Mouse (Mus musculus): ENCODE data around the gene Ezr.

Ezr gene

DNA sequence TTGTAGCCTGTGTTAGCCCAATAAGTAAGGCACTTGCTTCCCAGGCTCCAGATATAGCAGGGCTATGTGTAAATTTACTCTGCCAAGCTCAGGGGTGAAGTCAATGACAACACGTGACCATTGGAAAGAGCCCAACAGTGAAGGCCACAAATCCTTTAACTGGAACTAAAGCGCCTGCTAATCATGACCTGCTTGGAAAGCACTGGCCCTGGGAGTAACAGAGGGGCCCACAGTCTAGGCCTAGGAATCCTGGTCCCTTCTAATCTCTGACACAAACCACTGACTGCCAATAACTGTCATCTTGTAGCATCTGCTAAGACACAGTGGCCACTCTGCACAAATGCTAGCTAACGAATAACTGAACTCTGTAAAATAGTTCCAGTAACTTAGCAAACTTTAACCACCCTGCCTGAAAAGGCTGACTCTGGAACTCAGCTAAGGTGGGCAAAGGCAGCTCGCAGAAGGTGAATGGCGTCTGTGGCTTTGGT, 14.2 kb downstream of the Ezr start:
- DNase-seq (ENCODE audit: low spot score): no peak

DNA sequence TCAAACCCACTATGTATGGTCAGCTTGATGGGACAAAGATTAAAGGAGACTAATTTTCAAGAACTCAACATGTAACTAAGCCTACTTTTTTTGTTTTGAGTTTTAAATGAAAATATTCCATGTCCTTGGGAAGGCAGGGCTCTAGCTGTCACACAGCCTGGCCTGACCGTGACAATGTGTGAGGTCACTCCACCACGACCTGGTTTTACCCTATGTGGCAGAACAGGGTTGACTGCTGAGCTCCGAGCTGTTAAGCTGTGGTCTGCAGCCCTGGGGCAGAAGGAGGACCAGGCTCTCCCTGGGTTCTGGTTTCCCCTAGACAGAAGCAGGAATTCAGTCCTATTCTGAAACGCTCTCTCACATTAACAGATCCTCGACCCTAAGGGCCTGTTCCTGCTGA, 14.8 kb downstream of the Ezr start:
- no peak for DNase-seq (ENCODE audit: low spot score)

DNA sequence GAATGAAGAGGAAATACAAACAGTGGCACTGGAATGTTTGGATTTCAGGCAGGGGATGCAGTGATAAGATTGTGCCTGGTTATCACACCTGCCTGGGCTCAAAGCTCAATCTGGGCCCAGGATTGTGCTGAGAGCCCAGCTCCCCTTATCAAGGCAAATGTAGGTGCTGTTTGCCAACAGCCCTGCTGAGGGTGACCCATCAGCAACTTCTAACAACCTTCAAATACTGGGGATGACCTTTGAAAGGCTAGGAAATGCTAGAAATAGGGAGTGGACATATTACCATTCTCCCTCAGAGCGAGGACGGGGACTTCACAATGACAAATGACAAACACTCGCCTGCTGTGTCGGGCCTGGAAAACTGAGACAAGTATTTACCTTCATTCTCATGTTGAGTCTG, 15.8 kb downstream of the Ezr start:
- no peak for DNase-seq (ENCODE audit: low spot score)

DNA sequence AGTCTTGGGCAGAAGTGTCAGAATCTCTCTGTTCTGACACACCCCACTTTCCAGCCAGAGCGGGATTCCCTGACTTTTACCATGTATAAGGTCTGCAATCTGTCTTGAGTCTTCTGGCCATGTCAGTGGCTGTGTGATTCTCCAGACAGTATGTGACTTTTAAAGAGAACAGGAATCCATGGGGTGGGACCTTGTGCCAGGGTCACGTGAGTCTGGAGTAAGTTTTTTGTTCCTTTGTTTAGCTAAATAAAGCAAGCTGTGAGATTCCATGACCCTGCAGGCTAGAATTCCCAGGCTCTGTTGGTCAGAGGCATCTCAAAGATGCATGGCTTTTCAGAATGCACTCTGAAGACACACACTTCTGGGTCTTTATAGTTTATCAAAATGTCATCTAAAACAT, 16.7 kb downstream of the Ezr start:
- DNase-seq (ENCODE audit: low spot score): no peak

DNA sequence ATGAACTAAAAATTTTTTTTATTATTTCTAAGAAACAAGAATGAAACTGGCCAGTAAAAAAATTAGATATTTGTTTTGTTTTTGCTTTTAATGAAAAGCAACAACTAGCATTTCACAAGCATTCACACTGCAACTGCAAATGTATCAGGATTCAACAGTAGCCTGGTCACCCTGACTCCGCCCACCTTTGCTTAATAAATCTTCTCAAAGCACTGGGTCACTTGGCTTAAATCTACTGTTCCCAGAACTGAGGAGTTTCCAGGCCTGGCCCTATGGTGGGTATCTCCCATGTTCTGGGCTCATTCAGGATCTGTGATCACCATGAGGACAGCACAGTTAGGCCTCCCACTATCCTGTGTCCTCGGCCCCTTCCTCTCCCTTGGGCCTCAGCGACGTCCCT, 17.9 kb downstream of the Ezr start:
- DNase-seq (ENCODE audit: low spot score): no peak

DNA sequence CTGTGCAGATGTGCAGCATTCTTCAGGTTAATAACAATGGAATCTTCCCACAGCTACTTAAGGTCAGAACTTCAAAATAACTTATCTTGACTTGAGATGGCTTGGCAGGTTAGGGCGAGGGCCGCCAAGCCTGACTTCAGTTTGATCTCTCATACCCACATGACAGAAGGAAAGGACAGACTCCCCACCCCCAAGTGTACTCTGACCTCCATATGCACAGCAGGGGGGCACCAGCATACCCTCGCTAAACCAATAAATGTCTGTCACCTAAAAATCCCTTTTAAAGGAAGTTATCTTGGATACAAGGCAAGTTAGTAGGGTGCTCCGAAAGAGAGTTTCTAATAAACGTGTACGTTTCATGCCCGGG, 18.4 kb downstream of the Ezr start:
- no peak for DNase-seq (ENCODE audit: low spot score)

DNA sequence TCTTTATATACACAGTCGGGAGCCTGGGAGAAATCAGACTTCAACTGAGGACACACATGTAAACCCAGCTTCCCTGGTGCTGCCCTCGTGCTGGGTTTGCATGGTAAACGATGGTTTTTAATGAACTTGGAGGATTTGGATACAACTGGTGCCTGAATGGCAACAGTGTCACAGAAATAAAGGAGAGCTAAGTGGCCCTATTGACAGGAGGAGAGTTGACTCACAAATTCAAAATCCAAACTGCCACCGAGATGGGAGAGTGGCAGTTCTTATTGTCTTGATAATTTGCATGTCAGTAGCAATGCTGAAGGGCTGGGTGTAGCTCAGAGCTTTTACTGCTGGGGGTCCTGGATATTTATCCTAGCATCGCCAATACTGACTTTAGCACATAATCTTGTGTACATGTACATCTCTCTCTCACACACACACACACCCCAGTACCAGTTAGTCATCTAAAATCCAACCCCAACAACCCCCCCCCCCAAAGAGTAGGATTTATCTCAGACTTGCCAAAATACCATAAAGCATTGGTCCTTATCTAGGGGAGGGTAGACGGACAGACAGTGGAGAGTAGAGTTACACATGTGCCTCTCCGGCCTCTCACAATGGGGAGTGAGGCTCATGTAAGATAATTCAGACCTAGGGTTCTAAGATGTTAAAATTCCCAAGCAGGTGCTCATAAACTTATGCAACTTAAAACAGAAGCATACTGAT, 18.9 kb downstream of the Ezr start:
- no peak for DNase-seq (ENCODE audit: low spot score)

DNA sequence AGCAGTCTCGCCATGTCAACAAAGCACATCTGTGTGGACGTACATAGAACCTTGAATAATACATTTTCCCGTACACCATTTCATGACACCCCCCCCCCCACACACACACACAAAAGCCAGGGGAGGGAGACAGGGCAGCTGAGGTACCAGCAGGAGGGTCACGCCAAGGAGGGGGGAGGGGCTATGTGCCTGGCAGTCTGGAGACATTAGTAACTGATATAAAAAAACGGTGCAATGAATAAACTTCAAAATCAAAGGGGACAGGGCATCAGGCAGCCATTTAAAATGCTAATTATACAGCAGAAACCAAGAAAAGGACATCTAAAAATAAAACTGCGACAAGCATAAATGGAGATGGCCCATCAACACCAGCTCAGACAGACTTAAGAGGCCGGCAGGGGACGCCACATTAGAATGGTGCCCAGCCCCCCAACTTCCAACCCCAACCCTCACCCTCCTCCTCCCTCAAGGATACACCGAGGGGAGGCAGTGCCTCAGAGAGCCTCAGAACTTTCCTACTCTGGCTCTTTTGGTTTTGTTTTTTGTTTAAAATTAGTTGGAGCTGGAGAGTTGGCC, 22.8 kb downstream of the Ezr start:
- DNase-seq (ENCODE audit: low spot score): no peak

DNA sequence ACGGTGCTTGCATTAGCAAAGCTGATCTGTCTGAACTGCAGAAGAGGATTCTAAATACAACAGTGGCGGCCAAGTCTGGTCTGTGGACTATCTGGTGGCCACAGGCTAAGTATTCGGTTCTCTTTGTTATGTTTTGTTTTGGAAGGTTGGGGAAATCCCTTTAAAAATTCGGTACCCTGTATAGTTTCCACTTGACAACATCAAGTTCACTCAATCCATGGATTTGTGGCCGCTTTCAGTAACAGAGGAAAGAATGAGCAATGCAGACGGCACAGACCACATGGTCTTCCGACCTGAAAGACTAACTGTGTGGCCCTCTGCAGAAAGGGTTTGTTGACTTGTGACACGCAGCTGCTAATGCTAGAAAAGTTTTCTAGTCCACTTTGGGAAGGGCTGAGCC, 23.7 kb downstream of the Ezr start:
- DNase-seq (ENCODE audit: low spot score): no peak

DNA sequence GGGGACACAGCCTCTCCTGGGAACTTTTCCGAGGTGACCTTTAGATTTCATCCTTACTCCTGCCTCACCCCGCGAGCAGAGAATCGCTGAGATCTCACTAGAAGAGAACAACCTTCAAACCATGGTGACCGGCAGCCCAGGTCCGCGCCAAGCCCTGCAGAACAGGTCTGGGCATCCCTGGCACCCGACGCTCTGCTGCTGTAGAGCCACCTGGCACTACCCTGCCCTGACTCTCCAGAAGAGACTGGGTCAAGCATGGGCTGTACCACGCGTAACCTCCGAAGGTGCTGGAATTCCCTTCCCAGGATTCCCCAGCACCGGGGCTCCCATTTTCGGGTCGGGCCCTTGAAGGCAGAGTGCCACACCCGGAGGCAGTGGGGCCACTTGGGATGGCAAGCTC, 24.7 kb downstream of the Ezr start:
- DNase-seq (ENCODE audit: low spot score): no peak

DNA sequence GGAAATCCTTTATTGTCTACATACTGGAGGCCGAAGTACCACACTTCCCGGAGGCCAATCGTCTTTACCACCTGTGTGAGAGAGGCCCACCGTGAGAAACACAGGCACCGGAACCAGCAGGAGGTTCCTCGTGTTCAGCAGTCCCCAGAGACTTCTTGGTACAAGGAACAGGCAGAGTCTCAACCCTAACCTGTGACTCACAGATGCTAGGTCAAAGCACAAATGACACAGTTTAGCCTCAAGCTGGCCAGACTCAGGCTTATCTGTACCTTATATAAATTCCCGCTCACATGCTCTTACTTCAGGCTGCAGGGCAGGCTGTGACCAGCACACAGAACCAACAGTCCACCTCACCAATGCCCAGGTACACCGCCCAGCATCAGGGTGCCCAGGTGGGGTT, 26.7 kb downstream of the Ezr start:
- DNase-seq (ENCODE audit: low spot score): no peak

DNA sequence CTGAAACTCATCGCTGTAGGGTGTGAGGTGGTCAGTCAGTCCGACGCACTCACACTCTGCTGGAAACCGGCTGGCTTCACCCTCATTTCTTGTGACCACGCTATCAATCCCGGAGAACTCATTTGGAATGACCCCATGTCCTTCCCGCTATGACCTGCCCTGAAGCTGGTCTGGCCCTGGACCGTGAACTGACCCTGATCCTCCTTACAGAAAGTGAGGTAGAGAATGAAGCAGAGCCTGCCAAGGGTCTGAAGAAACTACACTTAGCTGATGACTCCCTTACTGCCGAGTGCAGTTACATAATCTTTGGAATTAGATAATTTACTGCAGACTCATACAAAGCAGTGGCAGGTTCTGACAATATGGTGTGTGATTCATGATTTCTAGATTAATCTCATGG, 27.4 kb downstream of the Ezr start:
- no peak for DNase-seq (ENCODE audit: low spot score)

DNA sequence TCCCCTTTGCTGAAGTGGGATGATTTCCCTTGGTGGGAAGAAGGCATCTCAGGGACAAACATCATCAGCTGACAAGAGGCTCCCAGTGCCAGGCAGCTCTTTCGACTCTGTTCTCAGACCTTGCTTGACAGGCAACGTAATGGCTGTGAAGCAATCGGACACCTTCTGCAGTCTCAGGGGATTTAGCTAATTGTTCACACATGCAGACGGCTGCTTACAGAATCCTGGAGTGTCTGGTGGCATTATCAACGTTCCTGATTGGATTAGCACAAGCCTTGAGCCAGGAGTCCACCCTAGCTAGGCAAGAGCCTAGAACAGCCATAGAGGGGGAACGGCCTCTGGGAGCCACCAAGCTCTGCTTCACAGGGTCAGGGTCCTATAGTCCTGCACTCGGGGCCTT, 30.2 kb downstream of the Ezr start:
- DNase-seq (ENCODE audit: low spot score): no peak

DNA sequence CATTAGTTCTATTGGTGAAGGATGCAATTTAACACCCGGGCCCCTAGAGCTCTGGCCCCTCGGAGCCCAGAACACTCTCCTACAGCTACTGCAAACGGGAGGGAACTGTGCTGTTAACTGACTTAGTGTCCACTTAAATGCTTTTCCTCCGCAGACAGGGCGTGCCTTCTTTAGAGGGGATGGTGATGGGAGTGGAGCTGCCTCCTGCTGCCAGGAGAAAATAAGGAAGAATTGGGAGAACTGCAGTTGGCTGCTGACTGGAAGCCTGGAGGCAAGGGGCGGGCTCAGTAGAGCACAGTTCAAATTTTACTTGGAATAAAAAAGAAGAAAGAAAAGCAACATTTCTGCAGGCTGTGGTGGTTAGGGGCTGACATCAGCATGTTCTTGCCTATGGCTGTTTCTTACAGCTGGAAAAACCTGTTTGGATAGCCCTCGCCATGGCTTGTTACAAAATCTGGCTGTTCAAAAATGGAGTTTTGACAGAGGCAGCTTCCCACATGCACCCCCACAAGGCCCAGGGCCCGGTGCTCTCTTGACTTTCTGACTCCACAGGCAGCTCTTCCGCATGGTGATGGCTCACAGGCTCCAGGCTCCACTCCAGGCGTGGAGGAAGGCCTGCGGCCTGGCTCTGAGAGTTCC, 31.2 kb downstream of the Ezr start:
- no peak for DNase-seq (ENCODE audit: low spot score)

DNA sequence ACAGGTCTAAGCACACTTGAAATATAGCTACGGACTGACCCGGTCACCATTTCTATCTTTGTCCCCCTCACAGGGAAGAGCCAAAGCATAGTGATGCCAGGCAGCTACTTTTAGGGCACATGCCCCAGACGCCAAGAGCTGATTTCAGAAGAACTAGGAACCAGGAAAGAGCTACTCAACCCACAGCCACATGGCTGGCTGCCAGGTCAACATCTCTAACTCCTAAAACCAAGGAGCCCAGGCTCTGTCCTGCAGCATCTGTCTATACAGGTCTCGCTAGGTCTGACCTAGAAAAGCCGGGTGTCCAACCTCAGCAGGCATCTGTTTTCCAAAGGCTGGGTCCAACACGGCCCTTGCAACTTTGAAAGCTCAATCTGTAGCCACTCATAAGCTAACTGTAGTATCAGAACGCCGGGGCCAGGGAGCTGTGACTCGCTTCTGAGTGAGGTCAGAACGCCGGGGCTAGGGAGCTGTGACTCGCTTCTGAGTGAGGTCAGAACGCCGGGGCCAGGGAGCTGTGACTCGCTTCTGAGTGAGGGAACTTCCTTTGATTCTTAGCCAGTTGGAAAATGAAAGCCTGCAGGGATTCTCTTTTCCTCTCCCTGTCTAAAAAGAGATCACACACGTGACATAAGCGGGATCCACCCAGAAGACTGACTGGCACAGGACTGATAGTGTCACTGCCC, 33.7 kb downstream of the Ezr start:
- DNase-seq (ENCODE audit: low spot score): no peak

DNA sequence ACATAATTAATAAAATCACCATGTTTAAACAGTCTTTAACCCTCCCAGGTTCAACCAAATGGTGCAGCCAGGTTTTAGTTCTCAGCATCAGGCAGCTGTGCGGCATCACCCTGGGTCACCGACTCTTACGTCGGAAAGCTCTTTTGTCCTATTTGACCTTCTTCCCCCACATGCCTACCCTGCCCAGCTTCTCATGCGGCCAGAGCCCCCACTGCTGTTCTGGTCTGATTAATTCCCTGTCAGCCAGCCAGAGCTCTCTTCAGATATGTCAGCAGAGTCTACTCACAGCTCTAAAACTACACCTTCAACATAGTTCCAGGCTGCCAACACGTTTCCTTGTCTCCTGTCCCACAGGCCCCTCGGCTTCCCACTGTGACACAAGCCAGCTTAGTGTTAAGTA, 35.1 kb downstream of the Ezr start:
- DNase-seq (ENCODE audit: low spot score): no peak

DNA sequence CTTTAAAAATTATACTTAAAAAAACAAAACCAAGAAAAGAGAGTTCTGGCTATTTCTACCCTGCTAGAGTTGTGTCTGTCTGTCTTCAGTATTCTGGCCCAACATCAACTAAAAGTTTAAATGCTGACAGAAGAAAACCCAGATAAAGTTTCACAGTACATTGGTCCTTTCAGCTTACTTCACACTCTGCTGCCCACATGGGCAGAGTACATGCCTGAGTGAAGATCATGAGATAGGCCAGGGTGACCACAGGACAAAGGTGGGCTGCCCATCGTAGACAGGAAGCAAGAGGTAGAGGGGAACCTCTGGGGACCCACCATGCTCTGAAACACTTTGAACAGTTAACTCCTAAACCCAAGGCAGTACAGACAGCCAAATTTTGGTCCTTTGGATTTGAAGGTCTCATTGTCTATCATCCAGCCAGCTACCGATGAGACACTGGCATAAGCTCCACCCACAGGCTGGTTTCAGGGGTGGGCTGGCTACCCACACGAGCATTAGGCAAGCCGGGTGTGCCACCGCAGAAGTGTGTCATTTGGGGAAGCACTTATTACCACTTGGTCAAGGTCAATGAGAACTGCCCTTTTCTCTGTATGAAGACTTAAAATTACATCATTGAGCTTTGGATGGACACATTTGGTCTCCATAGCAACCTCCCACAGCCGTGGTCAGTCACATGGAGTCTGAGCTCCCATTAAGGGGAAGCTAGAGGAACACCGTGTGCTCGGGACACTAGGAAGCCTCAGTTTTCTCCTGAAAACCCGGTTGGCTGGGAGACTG, 35.9 kb downstream of the Ezr start:
- no peak for DNase-seq (ENCODE audit: low spot score)

DNA sequence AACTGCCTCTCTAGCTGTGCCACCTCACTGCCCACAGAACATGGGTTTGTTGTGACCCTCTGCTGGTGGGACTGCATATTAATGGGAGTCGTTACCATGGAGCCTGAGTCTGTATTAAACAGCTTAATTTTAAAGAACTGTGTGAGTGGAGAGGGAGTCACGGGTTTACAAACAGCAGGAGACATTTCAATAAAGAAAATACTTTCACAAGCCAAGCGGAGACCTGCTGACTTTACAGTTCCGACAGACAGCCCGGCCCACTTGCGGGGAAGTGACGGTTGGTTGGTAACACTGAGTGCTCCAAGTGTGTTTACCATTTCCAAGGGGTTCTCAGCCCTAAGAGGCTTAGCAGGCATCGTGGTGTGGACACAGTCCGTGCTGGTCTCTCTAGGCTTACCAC, 36.6 kb downstream of the Ezr start:
- DNase-seq (ENCODE audit: low spot score): no peak

DNA sequence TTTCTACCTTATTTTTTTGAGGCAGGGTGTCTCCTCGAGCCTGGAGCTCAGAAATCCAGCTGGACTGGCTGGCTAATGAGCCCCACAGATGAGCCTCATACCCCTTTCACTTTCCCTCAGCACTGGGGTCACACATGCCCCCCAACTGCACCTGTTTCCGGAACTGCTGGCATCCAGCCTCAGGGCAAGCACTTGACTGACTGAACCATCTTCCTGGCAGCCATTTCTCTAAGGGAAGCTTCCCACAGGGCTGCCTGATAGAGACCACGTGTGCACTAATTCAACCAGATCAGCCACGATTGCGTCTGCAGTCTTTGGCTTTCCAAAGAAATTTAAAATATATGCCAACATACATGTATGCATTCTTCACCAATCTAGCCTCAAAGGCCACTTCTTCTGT, 37.1 kb downstream of the Ezr start:
- no peak for DNase-seq (ENCODE audit: low spot score)

DNA sequence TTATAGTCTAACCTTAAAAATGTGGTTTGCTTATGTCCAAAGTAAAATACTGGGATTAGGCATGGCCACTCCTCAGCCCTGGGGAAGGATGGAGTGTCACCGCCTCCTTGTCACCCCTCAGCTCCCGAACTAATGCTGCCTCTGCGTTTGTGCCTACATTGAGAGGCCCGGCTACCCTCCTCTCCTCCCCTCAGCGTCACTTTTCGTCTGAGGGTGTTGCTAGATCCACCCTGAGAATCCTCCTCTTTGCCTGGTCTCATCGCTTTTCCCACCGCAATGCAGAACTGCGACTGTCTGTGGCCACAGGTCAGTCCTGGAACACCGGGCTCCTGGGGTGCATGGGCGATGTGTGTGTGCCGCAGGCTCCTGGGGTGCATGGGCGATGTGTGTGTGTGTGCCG, 37.7 kb downstream of the Ezr start:
- no peak for DNase-seq (ENCODE audit: low spot score)

DNA sequence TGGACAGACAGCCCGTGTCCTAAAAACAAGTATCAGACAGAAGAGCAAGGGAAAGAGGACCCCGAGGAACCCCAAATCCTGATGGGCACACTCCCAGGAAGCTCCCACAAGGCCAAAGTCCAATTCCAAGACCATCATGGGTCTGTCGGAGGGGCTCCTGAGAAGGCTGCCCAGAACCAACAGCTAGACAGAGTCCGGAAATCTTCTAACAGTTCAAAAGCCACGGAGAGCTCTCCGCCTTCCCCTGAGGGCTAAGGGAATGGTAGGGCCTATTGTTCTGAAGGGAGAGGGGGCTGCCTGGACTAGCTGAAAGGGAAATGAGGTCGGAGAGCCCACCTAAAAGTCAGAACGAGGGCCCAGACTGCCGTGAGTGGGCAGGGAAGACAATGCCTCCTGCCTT, 38.2 kb downstream of the Ezr start:
- DNase-seq (ENCODE audit: low spot score): no peak

DNA sequence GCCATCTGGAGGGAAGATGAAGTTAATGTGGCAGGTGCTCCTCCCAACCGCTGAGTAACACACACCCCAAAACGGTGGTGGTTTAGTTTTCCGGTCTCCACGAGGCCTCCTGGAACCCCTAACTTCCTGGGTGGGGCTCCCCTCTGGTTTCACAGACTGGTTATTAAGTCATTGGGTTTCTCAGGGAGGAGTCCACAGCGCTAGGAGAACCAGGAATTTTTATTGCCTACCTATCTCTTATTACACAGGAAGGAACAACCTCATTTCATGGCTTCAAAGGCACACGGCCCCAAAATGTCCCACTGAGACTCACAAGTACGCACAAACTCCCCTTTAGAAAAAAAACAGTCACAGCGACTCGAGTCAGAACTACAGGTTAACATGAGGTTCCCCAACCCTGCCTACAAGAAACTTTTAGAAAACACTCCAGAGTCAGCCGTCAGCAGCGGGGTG, 38.8 kb downstream of the Ezr start:
- DNase-seq (ENCODE audit: low spot score): no peak
